Mouse (Mus musculus) CD4-positive, CD25-positive, alpha-beta regulatory T cell, adult 4 months (primary cell): Measurements from ENCODE around the gene Rbm47. TPM values are rescaled to one million over a fixed set of nuclear protein-coding genes. Genes with fewer than 3 reads are reported as not detected.

Experiments used
- ATAC-seq: one replicate; pipeline ENCODE4 v1.8.0; 2017
- polyA plus RNA-seq, 2 experiments: library from polyadenylated mRNA; unstranded; fragments of 100-300 nt; shearing (Covaris generic); gene quantifications; one replicate each; pipeline ENCODE4 v1.2.1; 2017

Rbm47 gene
- polyA plus RNA-seq, 2 experiments from 2014 or later = 0.42 to 0.66 TPM

DNA sequence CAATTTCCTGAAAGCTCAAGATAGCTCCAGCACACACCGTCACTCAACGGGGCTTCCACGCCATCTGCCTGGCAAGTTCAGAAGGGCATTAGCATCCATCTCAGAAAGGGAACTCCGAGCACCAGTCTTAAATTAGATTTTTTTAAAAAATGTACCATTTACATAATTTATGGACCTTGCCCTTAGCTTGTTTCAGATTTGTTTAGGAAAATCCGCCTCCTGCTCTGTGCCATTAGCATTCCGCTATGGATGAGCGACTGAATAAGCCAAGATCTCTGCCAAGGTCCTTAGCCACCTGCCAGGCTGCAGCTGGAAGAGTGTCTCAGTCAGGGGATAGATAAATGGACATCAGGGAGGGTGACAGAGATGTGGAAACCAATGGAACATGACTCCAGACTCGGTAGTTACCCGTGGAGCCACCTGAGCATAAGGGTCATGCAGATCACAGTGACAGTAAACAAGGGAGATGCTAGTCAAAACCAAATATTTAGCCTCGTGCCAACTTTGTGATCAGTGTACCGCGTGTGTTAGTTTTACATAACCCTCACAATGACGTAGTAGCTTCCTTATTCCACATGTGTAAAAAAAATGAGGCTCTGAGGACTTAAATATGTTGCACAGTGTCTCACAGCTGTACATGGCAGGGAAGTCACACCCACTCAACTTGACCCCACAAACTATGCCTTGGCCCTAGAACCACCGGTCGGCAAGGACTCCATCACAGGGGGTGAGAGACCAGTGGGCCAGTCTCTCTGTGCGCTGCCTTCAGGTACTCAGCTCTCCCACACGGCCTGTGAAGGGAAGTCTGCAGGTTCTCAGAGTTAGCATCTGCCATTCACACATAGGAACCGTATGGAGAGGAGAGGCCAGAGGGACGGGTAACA lies 110.6 kb downstream of the Rbm47 start:
- ATAC-seq = no peak

DNA sequence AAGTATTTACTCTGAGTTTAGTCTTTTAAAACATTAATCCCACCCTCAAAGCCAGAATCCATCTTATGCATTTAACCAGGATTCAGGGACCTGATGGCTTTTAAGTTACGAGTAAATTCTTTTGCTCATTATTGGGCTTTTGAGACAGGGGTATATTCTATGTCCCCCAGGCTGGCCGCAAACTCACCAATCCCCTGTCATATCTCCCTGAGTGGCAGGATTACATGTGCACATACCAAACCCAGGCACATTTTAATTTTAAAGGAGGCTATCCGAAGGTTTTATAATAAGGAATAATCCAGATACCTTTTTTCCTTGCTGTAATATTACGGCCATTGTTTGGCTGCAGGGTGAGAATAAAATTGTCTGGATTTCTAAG lies 111.3 kb downstream of the Rbm47 start:
- ATAC-seq = no peak

DNA sequence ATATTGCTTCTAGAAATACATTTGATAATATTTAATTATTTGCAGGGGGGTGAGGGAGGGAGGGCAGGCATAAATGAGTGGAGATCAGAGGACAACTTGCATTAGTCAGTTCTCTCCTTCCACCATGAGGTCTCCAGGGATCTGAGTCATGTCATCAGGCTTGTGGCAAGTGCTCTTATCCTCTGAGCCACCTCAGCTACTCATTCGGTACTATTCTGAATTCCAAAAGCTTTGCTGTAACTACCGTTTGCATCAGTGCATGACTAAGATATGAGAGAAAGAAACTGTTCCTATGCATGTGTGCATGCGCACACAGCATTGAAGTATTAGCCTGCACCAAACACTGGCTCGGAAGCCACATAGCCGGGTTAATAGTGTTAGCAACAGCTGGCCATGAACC lies 114.1 kb downstream of the Rbm47 start:
- ATAC-seq = no peak

DNA sequence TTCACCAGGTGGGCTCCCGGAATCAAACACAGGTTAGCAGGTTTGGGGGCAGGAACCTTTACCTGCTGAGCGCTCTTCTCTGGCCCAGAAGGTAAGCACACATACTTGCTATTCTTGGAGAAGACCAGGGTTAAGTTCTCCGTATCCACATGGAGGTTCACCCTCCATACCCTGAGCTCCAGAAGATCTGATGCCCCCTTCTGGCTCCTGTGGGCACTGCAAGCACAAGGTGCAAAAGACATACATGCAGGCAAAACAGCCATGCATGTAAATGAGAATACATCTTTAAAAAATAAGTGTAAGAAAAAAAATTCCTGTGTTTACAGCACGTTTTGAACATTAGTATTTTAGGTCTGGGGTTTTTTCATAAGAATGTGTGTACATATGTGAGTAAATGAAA lies 116.2 kb downstream of the Rbm47 start:
- ATAC-seq = no peak

DNA sequence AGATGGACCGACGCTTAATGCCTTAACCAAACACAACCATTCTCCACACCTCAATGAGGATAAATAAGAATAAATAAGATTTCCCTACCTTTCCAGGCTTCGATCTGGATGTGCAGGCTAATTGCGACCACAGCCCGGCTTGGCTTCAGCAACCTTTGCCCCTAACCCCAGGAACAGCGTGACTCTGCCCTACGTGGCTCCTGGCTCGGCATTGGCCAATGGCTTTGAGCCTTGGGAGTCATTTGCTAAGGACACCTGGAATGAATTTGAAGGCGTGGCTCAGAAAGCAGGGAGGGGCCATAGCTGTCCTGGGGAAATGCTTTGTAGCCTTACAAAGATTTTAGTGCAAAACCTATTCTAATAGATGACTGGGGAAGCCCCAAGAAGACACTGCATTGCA lies 118.5 kb downstream of the Rbm47 start:
- no peak for ATAC-seq

DNA sequence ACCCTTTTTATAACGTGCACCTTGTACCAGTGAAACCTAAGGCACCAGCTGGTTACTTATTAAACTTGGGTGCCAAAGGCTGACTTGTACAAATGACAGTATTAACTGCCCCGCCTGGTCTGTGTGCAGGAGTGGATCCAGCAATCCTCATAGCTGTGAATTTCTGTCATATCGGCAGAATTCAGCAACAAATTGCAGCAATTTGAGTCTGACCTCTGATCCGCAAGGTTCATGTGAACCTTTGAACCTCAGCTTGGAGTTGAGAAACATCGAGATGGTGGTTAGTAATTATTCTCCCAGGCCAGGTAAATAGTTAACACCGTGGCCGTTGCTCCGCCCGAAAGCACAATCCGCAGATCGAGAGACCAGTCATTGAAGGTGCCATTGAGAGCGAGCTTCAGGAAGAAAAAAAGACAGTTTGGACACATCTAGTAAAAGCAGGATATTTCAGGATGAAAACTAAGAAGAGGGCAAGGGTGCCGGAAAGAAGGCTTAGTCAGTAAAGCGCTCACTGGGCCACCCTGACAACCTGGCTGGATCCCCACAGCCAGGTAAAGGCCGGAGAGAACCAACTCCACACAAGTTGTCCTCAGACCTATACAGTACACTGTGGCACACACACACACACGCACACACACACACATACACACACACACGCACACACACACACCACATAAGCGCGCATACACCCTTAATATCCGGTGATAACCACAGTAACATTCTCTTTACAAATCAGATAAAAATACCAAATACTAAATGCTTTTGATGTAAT lies 120.0 kb downstream of the Rbm47 start:
- ATAC-seq = no peak

DNA sequence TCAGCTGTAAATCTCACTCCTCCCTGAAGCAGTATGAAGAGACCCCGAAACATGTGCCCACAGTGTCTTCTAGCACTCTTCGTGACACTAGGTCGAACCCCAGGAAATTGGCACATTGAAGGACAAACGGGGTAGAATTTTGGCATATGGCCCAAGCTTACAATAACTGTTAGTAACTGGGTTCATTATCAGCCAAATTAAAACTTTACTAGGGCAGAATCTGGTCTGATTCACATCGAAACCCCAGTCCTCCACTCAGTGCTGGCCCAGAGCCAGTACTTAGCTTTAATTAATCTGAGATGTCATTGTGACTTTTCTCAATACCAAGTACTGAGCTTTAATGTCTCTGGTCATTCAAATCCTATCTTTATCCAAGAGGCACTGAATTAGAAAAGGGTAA lies 122.1 kb downstream of the Rbm47 start:
- no peak for ATAC-seq

DNA sequence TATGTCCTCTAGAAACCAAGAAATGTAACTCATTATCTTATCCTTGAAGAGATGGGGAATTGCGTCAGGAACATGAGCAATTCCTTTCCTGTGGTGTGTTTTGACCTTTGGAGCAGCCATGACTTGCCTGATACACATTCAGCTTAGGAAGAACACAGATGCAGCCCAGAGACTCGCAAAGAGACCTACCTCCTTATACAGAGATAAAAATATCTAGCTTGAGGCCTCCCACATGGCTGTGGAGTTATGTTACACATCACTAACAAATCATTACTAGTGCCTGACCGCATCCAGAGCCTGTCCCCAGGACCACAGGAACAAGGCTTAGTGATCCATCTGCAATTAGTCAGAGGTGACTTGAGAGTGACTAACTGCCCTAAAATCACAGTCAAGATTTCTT lies 126.6 kb downstream of the Rbm47 start:
- no peak for ATAC-seq

DNA sequence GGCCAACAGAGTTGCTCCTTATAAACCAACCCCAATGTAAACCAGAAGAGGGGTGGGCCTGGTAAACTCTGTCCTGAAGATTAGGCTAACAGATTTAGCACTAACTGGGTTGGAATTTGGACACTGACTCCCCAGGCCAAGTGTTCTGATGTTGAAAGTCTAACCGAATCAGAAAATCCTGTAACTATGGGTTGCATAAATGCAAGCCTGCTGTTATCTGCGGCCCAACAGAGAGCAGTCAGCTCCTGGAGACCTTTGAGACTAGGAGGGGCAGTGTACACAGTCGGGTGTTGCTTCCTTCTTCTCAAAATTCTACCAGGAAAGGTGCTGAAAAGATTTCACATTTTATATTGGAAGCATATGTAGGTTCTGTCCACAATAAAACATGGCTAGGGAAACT lies 129.0 kb downstream of the Rbm47 start:
- ATAC-seq = no peak

DNA sequence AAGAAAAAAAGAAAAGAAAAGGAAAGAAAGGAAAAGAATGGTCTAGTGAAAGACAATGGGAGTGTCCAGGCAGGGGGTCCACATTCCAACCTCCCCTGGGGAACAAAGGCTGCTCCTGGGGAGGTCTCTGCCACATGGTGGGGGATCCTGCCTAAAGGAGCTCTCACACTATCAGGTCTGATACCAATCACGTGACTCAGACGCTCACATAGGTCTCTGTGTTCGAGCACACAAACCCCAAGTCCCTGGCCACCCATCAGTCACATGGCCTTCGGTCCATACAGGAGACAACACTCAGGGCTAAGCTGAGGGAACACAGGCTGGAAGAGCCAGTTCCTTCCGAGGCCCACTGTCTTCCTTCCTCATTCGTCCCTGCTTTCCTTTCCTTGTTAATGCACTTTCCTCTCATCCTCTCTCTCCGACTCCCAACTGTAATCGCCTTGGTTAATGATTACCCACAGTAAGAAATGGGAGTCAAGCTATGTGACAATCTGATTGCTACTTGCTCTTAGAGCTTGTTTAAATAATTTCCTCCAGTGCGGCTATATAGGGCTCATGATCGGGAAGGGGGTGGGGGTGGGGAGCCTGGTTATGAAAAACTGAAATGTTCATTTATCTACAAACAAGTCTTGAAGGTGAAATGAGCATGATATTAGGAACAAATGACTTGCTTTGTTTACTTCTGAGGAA lies 130.1 kb downstream of the Rbm47 start:
- no peak for ATAC-seq

DNA sequence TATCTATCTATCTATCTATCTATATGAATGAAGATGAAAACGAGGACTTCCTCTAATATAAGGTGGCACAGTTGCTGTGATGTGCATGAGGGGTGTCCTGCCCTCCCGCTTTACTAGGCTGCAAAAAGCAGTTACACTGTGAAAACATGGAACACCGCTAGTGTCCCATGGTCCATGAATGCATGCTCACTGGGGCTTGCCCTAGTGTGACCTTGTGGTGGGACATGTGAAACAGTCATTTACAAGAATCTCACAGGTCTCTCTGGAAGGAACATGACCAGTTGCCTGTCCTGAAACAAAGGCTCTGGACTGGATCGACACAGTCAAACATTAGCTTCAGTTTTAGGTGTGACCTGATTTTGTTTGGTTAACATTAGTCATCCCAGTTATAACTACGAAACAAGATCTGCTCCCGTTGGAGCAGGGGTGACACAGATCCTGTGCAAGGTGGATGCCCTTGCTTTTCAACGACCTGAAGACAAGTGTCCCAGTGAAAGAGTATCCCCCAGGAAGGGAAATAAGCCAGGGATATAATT lies 132.1 kb downstream of the Rbm47 start:
- no peak for ATAC-seq

DNA sequence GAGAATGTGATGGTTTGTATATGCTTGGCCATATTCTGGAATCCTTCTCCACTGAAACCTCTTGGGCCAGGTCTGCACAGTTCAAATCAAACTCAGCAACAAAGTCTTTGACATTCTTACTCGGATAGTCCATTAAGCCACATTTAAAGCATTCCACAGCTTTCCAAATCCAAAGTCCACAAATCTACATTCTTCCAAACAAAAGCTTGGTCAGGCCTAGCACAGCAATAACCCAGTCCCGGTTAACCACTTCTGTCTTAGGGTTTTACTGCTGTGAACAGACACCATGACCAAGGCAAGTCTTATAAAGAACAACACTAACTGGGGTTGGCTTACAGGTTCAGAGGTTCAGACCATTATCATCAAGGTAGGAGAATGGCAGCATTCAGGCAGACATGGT lies 133.1 kb downstream of the Rbm47 start:
- ATAC-seq = no peak

DNA sequence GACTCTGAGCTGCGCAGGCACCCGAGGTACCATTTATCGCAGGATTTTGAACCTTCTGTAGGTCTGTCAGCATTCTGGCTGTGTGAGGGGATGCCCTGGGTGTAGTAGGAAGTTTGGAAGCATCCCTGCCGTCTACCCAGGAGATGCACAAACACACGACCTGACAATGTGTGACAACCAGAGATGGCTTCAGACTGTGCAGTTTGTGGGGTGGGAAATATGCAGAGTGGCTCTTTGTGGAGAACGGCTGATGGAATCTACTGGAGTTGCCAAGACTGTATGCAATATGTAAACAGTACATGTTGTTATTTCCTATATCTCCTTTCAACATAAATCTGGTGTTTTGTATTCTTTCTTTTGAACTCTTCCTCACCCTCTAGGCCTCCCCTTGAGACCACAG lies 135.9 kb downstream of the Rbm47 start:
- no peak for ATAC-seq

DNA sequence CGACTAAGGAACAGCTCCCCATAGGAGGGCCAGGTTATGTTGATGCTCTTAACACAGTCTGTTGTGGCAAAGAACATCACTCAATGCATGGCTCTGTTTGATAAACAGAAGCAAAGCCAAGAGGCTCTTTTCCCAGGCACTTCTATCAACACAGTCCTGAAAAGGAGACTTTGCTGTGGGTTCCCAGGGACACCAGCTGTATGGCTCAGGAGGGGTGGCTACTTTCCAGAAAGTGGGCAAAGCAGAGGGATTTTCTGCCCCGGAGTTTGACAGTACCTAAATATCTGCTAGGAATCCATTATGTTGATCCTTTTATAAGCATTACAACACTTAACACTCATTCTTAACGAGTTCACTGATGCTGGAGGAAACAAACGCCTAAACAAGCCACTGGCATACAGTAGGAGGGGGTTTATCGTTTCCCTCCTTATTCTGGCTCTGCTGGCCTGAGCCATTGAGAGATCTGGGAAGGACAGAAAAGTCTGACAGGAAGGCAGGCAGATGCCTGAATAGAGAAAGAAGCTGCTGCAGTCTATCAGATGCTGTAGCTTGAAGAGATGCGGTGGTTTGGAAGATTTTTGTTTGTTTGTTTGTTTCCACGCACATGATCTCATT lies 136.4 kb downstream of the Rbm47 start:
- no peak for ATAC-seq

DNA sequence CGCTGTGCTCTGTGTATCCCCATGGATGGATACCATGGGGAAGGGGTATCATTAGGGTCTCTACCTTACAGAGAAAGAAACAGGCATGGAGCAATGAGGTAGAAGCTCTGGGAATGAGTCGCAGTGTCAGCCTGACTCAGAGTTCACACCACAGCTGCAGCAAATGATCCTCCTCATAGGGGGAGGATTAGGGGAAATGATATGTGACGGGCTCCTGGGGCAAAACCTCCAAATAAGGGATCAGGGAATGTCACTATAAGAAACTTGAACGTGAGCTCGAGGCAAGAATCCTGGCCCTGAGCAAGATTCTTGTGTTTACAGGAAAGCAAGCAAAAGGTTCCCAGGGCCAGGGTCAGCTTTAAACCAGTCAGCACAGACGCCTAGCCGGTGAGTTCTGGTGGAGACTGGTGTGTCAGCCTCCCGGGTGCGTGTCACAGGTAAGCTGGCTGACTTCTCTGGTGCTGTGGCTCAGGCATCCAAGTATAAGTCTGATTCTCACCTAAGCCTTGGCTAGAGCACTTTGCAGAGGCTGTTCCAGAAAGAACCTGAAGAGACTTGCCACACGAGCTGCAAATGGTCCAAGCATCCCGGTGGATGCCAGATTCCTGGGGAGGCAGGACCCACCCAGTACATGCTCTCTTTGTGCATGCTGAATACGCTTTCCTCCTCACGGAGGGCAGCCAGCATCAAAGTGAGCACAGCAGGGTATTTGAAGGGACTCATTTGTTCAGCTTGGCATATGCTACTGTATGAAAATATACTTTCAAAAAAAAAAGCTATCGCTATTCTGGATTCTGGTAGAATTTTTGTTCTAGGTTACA lies 138.3 kb downstream of the Rbm47 start:
- no peak for ATAC-seq

DNA sequence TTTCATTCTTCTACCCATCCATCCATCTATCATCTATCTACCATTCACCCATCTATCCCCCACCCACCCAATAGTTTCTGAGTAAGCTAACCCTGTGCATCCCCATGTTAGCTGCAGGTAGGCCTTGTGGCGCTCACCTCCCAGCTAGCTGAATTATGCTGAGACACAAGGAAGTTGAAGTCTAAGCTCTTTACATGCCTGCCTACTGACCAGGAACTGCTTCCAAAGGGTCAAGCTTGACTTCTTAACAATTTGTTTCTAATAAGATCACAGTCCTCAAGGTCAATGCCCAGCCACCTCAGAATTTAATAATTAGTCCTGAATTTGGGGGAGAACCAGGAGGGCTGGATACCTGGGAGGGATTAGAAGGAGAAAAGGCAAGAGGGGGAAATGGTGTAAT lies 140.1 kb downstream of the Rbm47 start:
- no peak for ATAC-seq

DNA sequence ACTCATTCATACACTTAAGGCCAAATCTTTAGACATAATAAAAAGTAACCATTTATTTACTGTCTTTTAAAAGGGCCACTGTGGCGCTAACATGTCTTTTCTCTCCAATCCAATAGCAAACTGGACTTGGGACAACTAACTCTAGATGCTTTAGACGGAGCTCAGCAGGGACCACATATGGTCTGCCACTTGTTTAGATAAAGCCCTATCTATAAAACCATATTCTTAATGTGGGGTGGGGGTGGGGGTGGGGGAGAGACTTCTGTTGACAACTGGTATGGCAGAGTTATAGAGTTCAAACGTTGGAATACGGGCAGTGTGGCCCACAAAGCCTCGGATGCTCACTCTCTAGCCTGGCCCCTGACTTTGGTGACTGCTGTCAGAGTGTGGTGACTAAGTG lies 141.2 kb downstream of the Rbm47 start:
- ATAC-seq = no peak

DNA sequence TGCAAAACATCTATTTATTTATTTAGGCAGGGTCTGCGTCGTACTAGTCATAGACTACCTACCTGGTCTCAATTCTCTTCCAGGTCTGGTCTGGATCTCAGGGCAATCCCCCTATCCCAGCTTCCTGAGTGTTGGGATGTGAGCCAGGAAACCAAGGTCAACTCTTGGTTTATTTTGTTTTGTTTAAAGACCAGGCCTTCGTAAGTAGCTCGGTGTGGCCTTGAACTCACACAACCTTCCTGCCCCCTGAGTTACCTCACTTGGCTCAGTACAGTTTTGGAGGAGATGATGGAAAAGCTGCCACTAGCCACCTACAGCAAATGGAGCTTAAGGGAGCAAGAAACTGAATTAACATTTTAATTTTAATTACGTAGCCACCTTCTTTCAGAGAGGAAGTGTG lies 144.7 kb downstream of the Rbm47 start:
- ATAC-seq = no peak

DNA sequence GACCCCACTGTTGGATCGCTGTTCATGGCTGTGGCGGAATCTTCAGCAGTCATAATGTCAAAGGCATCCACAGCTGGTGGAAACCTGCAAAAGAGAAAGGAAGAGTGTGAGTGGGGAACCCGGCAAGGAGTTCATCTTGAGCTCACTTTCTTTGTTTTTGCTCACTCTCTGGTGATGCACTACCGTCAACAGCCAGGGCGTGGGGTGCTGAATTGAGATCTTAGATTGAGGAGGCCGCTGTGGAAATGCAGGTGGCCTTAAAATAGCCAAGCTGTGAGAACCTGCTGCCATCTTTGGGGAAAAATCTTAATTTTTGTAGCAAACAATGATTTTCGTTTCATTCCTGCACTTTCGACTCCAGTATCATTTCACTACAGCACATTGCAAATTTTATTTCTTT lies 145.7 kb downstream of the Rbm47 start:
- no peak for ATAC-seq

DNA sequence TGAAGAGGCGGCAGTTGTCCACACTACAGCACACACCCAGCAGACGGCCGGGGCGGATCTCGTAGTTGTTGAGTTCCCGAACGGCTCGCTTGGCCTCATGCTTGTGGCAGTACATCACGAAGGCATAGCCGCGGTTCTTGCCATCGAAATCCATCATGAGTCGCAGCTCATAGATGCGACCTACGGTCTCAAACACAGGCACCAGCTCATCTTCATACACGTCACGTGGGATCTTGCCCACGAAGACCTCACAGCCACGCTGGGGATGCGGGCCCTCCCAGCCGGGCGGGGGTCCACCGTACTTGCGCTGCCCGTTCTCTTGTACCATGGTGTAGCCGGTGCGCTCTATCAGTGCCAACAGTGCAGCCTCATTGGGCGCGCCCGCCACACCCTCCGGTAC lies 146.1 kb downstream of the Rbm47 start:
- no peak for ATAC-seq

DNA sequence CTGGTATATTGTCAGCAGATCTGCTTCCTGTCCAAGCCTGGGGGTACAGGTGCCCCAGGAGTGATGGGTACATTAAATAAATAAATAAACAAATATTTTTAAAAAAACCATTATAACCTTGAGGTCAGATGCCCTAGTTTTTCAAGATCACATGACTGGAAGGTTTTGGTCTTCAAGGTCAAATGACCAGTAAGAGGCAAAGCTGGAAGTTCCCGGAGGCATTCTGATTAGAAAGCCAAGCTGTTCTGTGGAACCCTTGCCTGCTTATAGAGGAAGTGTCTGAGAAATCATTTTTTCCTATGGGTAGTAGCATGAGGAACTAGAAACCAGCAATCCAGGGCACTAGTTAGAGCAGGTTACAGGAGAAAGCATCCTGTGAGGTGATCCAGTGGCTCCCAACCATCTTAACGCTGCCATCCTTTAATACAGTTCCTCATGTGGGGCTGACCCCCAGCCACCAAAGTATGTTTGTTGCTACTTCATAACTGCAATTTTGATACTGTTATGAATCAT lies 157.4 kb downstream of the Rbm47 start:
- no peak for ATAC-seq

DNA sequence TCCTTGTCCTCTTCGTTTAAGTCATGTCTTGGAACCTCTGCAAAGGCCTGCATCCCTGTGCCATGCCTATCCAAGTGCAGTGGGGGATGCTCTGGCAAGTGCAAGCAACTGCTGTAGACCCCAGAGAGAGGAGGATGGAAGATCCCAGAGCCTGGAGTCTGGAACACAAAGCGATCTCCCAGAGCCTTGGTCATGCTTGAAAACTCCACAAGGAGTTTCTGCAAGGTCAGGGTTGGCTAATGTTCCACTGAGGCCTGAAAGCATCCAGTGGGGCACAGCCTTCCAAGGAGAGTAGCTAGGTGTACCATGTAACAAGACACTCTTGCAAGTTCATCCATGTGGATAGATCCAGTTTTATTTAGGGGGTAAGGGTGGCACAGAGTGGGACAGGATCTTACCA lies 158.5 kb downstream of the Rbm47 start:
- ATAC-seq = no peak
